Mouse (Mus musculus): ENCODE measurements around the gene Nup210. TPM values are rescaled to one million over a fixed set of nuclear protein-coding genes. Genes with fewer than 3 reads are reported as not detected.

Gene Nup210
- polyA plus RNA-seq (2015; fragmentation: Nextera tagmentation; extraction: Ambion mirVana), result 15.0 and 21.2 TPM in 2 replicates

- Histone ChIP-seq H3K27ac (ENCODE audit: low read depth, low read length) (peak within 1 kb of the TSS; percentile 87), H3K9me3 (ENCODE audit: control insufficient read depth, low read length) (no peaks in the 10 kb centered on the region), H3K4me2 (ENCODE audit: low read length) (peak within 1 kb of the TSS; percentile 72), H3K4me3 (ENCODE audit: low read length) (peak within 1 kb of the TSS; percentile 59), H3K27me3 (replicated peaks; ENCODE audit: control insufficient read depth, insufficient read depth, low read length) (no peaks in the 10 kb centered on the region), H3K9ac (ENCODE audit: low read depth, low read length) (peak within 1 kb of the TSS; percentile 81), H3K36me3 (ENCODE audit: control insufficient read depth, insufficient read depth, low read length) (no peaks in the 10 kb centered on the region), H3K4me1 (ENCODE audit: control insufficient read depth, insufficient read depth, low read depth, low read length) (peaks cover 25% of the 10 kb centered on the region)
- under 1% methylated on average over 79 of the region's 93 CpGs for WGBS
- peak; percentile 96 for ATAC-seq
Observed at GRCm38 (mm10) chr6:91116244-91117145, at the start of gene Nup210. Gene Nup210 (minus strand): TSS chr6:91116829.

DNA sequence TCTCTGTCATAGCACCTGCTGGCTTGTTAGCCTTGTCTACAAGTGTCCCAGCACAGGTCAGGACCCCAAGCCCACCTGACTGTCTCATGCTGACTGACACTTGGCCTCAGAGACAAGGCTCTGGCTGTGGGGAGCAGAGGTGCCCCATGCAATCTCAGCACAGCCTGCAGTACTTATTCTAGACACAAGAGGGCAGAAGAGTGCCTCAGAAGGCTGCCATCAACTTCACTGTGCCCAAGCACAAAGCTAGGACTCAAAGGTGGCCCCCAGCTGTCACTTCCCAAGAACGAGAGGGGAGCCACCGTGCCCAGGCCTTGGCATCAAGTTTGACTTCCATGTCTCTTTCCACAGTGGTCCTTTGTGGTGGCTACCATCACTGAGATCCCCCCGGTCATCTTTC, 48.6 kb upstream of the Nup210 start:
- ATAC-seq, result peak; percentile 2; the same call in 1 of the 2 replicates
- Histone ChIP-seq H3K36me3 (ENCODE audit: control insufficient read depth, insufficient read depth, low read length) (peaks cover 6% of the 10 kb centered on the region), H3K4me2 (ENCODE audit: low read length) (no peak overlapping the region), H3K9ac (ENCODE audit: low read depth, low read length) (no peak overlapping the region), H3K4me1 (ENCODE audit: control insufficient read depth, insufficient read depth, low read depth, low read length) (peaks cover 13% of the 10 kb centered on the region), H3K27ac (ENCODE audit: low read depth, low read length) (no peak overlapping the region), H3K4me3 (ENCODE audit: low read length) (no peak overlapping the region), H3K9me3 (ENCODE audit: control insufficient read depth, low read length) (no peaks in the 10 kb centered on the region), H3K27me3 (replicated peaks; ENCODE audit: control insufficient read depth, insufficient read depth, low read length) (no peaks in the 10 kb centered on the region)
- WGBS, result 34% methylated on average over 3 of the region's 3 CpGs

GRCm38 (mm10) chr6:91164584-91164983, 48.0 kb upstream of the Nup210 start:
- WGBS, result 41% methylated on average over 2 of the region's 2 CpGs
- peaks cover 6% of the 10 kb centered on the region for H3K36me3 ChIP-seq (ENCODE audit: control insufficient read depth, insufficient read depth, low read length)
- peaks cover 18% of the 10 kb centered on the region for H3K4me1 ChIP-seq (ENCODE audit: control insufficient read depth, insufficient read depth, low read depth, low read length)
- no peak overlapping the region for H3K4me3 ChIP-seq (ENCODE audit: low read length)
- no peak overlapping the region for H3K9ac ChIP-seq (ENCODE audit: low read depth, low read length)
- H3K27me3 ChIP-seq (replicated peaks; ENCODE audit: control insufficient read depth, insufficient read depth, low read length), result no peaks in the 10 kb centered on the region
- no peak overlapping the region for H3K4me2 ChIP-seq (ENCODE audit: low read length)
- no peaks in the 10 kb centered on the region for H3K9me3 ChIP-seq (ENCODE audit: control insufficient read depth, low read length)
- H3K27ac ChIP-seq (ENCODE audit: low read depth, low read length), result no peak overlapping the region
- ATAC-seq, result no peak

DNA sequence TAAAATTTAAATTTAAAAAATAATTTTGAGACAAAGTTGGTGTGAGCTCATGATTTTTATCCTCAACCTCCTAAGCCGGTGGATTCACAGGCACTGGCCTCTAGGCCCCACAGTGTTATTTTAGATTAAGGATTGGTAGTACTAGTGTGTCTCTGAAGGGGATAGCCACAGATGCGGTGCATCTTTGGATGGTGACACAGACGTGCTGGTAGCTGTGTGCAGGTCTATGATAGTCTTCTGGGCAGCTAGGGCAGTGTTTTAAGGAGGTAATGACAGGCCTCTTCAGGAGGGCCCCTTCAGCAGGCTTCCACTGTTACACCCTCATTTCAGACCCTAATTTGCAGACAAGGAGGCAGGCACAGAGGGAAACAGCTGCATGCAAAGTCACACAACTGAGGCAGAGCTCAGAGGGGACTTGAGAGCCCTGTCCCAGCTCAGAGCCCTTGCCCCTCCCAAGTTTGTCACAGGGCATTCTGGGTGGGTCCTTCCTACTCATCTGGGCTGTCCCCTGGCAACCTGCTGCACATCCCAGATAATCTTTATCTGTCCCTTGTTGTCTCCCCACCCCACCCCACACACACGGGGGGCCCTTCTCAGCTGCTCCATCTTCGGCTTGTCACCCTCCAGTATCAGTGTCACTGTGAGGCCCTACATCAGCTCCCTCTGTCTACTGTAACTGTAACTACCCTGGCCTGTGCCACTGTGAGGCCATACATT, 46.7 kb upstream of the Nup210 start:
- Histone ChIP-seq H3K27ac (ENCODE audit: low read depth, low read length) (0 out of 2 replicates have a peak overlapping the region, but pooled peaks have one; percentile 36), H3K4me1 (ENCODE audit: control insufficient read depth, insufficient read depth, low read depth, low read length) (peaks cover 31% of the 10 kb centered on the region), H3K27me3 (replicated peaks; ENCODE audit: control insufficient read depth, insufficient read depth, low read length) (no peaks in the 10 kb centered on the region), H3K9ac (ENCODE audit: low read depth, low read length) (no peak overlapping the region), H3K9me3 (ENCODE audit: control insufficient read depth, low read length) (no peaks in the 10 kb centered on the region), H3K4me3 (ENCODE audit: low read length) (no peak overlapping the region), H3K36me3 (ENCODE audit: control insufficient read depth, insufficient read depth, low read length) (peaks cover 2% of the 10 kb centered on the region; the same call in 1 of the 2 replicates), H3K4me2 (ENCODE audit: low read length) (no peak overlapping the region)
- 0 out of 2 replicates have a peak, but pooled peaks have one; percentile 7 for ATAC-seq
- 72% methylated on average over 5 of the region's 5 CpGs for WGBS

DNA sequence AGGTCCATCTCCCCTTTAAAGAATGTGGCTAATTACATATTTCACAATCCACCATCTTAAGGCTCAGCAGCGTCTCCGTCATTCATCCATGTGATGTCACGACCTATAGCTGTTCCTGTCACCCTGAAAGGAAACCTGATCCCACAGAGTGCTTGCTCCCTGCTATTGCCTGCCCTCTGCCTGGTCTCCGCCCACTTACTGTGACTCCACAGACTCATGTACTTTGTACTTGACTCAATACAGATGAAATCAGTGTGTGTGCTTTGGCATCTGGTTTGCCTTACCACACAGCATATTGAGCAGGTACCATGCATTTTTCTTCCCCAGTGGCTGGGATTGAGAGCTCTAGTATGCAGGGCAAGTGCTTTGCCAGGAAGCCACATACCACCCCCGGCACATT, 45.7 kb upstream of the Nup210 start:
- no peaks in the 10 kb centered on the region for H3K9me3 ChIP-seq (ENCODE audit: control insufficient read depth, low read length)
- H3K36me3 ChIP-seq (ENCODE audit: control insufficient read depth, insufficient read depth, low read length), result no peaks in the 10 kb centered on the region; the same call in 1 of the 2 replicates
- H3K27me3 ChIP-seq (replicated peaks; ENCODE audit: control insufficient read depth, insufficient read depth, low read length), result no peaks in the 10 kb centered on the region
- no peak for ATAC-seq
- no peak overlapping the region for H3K4me2 ChIP-seq (ENCODE audit: low read length)
- no peak overlapping the region for H3K9ac ChIP-seq (ENCODE audit: low read depth, low read length)
- no peak overlapping the region for H3K27ac ChIP-seq (ENCODE audit: low read depth, low read length)
- WGBS, result 85% methylated on average over 5 of the region's 5 CpGs
- no peak overlapping the region for H3K4me3 ChIP-seq (ENCODE audit: low read length)
- peaks cover 41% of the 10 kb centered on the region for H3K4me1 ChIP-seq (ENCODE audit: control insufficient read depth, insufficient read depth, low read depth, low read length)

DNA sequence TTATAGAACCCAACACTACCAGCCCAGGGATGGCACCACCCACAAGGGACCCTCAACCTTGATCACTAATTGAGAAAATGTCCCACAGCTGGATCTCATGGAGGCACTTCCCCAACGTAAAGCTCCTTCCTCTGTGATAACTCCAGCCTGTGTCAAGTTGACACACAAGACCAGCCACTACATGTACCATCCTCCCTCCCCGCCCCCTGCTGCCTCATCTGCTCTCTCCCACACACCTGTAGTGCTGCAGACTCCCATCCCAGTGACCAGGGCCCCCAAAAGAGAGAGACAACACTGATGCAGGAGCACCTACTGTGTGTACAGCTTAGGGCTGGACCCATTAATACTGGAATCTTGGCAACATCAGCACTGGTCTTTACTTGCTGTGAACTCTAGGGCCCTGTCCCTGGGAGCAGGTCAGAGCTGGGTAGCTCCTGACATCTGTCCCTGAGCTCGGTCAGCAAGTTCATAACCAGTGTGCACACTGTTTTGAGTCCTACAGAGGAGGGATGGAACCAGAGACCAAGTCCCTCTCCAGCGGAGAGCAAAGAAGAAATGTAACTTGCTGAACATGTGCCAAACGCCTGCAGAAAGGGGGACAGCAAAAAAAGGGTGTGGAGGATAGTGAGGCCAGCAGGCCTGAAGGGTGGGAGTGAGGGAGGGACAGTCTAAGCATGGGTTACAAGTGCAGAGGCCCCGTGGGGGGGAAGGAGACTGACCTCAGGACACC, 45.0 kb upstream of the Nup210 start:
- Histone ChIP-seq H3K9ac (ENCODE audit: low read depth, low read length) (no peak overlapping the region), H3K4me2 (ENCODE audit: low read length) (no peak overlapping the region), H3K27ac (ENCODE audit: low read depth, low read length) (no peak overlapping the region), H3K9me3 (ENCODE audit: control insufficient read depth, low read length) (no peaks in the 10 kb centered on the region), H3K4me1 (ENCODE audit: control insufficient read depth, insufficient read depth, low read depth, low read length) (peaks cover 45% of the 10 kb centered on the region), H3K36me3 (ENCODE audit: control insufficient read depth, insufficient read depth, low read length) (no peaks in the 10 kb centered on the region; the same call in 1 of the 2 replicates), H3K4me3 (ENCODE audit: low read length) (no peak overlapping the region), H3K27me3 (replicated peaks; ENCODE audit: control insufficient read depth, insufficient read depth, low read length) (no peaks in the 10 kb centered on the region)
- 80% methylated on average over 6 of the region's 6 CpGs for WGBS
- no peak for ATAC-seq

DNA sequence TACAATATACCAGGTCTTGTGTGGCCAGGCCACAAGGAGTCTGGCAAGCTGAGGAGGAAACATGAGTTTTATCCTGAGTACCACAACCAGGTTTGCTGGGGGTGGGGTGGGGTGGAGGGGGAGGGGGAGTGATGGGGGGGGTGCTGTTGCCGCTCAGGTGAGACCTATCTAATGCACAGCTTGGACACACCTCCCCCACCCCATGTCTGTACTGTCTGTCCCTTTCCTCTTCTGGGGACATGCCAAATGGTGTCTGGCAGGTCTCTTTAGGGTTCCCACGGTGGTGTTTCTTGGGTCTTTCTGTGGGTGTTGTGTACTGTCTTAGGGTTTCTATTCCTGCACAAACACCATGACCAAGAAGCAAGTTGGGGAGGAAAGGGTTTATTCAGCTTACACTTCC, 44.3 kb upstream of the Nup210 start:
- no peaks in the 10 kb centered on the region for H3K27me3 ChIP-seq (replicated peaks; ENCODE audit: control insufficient read depth, insufficient read depth, low read length)
- ATAC-seq, result no peak
- H3K27ac ChIP-seq (ENCODE audit: low read depth, low read length), result peak overlapping the region; percentile 51; the same call in 1 of the 2 replicates
- H3K9ac ChIP-seq (ENCODE audit: low read depth, low read length), result no peak overlapping the region
- H3K36me3 ChIP-seq (ENCODE audit: control insufficient read depth, insufficient read depth, low read length), result no peaks in the 10 kb centered on the region; the same call in 1 of the 2 replicates
- H3K4me3 ChIP-seq (ENCODE audit: low read length), result no peak overlapping the region
- 68% methylated on average over 2 of the region's 2 CpGs for WGBS
- no peaks in the 10 kb centered on the region for H3K9me3 ChIP-seq (ENCODE audit: control insufficient read depth, low read length)
- peaks cover 51% of the 10 kb centered on the region for H3K4me1 ChIP-seq (ENCODE audit: control insufficient read depth, insufficient read depth, low read depth, low read length)
- no peak overlapping the region for H3K4me2 ChIP-seq (ENCODE audit: low read length)

- no peaks in the 10 kb centered on the region for H3K27me3 ChIP-seq (replicated peaks; ENCODE audit: control insufficient read depth, insufficient read depth, low read length)
- H3K36me3 ChIP-seq (ENCODE audit: control insufficient read depth, insufficient read depth, low read length), result no peaks in the 10 kb centered on the region; the same call in 1 of the 2 replicates
- no peak overlapping the region for H3K9ac ChIP-seq (ENCODE audit: low read depth, low read length)
- peak; percentile 16 for ATAC-seq
- H3K4me3 ChIP-seq (ENCODE audit: low read length), result no peak overlapping the region
- H3K27ac ChIP-seq (ENCODE audit: low read depth, low read length), result peak overlapping the region; percentile 65; the same call in 1 of the 2 replicates
- no peaks in the 10 kb centered on the region for H3K9me3 ChIP-seq (ENCODE audit: control insufficient read depth, low read length)
- H3K4me2 ChIP-seq (ENCODE audit: low read length), result no peak overlapping the region; the same call in 1 of the 2 replicates
- 24% methylated on average over 3 of the region's 3 CpGs for WGBS
- peaks cover 56% of the 10 kb centered on the region for H3K4me1 ChIP-seq (ENCODE audit: control insufficient read depth, insufficient read depth, low read depth, low read length)
Observed at GRCm38 (mm10) chr6:91160399-91160798, 43.8 kb upstream of the Nup210 start.
